Mouse (Mus musculus) cerebellum, adult 2 months (tissue): Measurements from ENCODE around the gene Sumf1.

Experiments used
- CTCF ChIP-seq: fragments of 200-500 bp; IDR thresholded peaks from 2 replicates; pipeline ENCODE4 v1.5.1; 2011; ENCODE audit warnings: low read depth, mild to moderate bottlenecking, control low read depth, low read length, moderate library complexity, borderline replicate concordance; ENCODE audit not compliant: insufficient read depth
- POLR2A ChIP-seq: fragments of 200-500 bp; IDR thresholded peaks from 2 replicates; pipeline ENCODE4 v1.6.1; 2011; ENCODE audit warnings: low read length, control low read depth, borderline replicate concordance; ENCODE audit not compliant: insufficient read depth

GRCm38 (mm10) chr6:108148435-108148834 is 36.9 kb downstream of the Sumf1 start:
- TF ChIP-seq CTCF (no peak), POLR2A (no peak)
